19 mouse cellular contexts compared by ENCODE assay signal in the genomic region with DNA sequence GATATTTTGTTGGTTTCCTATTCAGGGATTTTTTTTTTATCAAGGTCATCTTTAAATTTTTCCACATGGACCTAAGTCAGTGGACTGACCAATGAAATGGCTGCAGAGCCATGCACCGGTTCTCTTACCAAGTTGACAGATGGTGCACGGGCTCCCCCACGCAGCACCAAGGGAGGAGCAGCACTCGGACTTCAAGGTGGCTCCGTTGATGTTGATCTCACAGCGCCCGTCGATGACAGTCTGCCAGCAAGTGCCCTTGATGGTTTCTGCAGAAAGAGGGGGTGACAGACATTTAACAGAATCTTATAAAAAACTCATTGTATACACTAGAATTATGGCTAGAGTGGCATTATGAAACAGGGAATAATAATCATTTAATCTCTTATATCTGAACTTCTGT.
DNase-seq lines count a peak whose midpoint lies in the region; ATAC-seq and TF ChIP-seq lines count a peak whose summit lies in the region.
"Had no signal": no experiment of that assay in that cellular context is flagged by ENCODE, and none has a peak within 500 bp of the region (broad histone marks: within the 10 kb centered on the region; RNA-seq: fewer than 3 reads in every experiment).

No protein-coding gene starts in this region.

- no peak overlapping the region for H3K27ac ChIP-seq in CH12.LX (ENCODE audit: insufficient read depth, low read depth)
- H3K27ac ChIP-seq in embryonic fibroblast, embryonic 13.5 days (ENCODE audit: insufficient read depth, low read length): peak overlapping the region; percentile 94
- H3K27ac ChIP-seq in midbrain, embryonic 11.5 days (ENCODE audit: low read depth, low read length): no peak overlapping the region
- H3K27ac ChIP-seq: embryonic facial prominence, embryonic 15.5 days; hindbrain, embryonic 15.5 days had no signal

- no peak for TF ChIP-seq EP300 in CH12.LX (IDR thresholded peaks at IDR 0.05; ENCODE audit: low read length)

- no peaks in the 10 kb centered on the region for H3K79me2 ChIP-seq in CH12.LX (replicated peaks; ENCODE audit: control insufficient read depth, extremely low read depth, insufficient read depth, poor library complexity, severe bottlenecking)

- H3K36me3 ChIP-seq in CH12.LX (replicated peaks in 1 of 2; ENCODE audit: control insufficient read depth in 1 of 2, insufficient read depth in 1 of 2, low read length in 1 of 2): no peaks in the 10 kb centered on the region
- no peaks in the 10 kb centered on the region; the same call in 1 of the 2 replicates for H3K36me3 ChIP-seq in midbrain, embryonic 11.5 days (ENCODE audit: control insufficient read depth, insufficient read depth, low read length)
- H3K36me3 ChIP-seq: G1E had no signal

- H3K9me3 ChIP-seq in CH12.LX (replicated peaks; ENCODE audit: low read length): no peaks in the 10 kb centered on the region
- H3K9me3 ChIP-seq in midbrain, embryonic 11.5 days (ENCODE audit: control insufficient read depth, low read length): no peaks in the 10 kb centered on the region
- H3K9me3 ChIP-seq: embryonic facial prominence, embryonic 15.5 days; G1E; heart, embryonic 12.5 days; hindbrain, embryonic 15.5 days had no signal

- H3K4me2 ChIP-seq in CH12.LX (ENCODE audit: insufficient read depth, low read depth, poor library complexity, severe bottlenecking): peak overlapping the region; percentile 34; the same call in 1 of the 2 replicates
- H3K4me2 ChIP-seq in midbrain, embryonic 11.5 days: no peak overlapping the region
- H3K4me2 ChIP-seq: embryonic facial prominence, embryonic 15.5 days; heart, embryonic 12.5 days; hindbrain, embryonic 15.5 days had no signal

- no peaks in the 10 kb centered on the region for H3K27me3 ChIP-seq in CH12.LX (replicated peaks)
- H3K27me3 ChIP-seq in midbrain, embryonic 11.5 days (ENCODE audit: control insufficient read depth, insufficient read depth, low read length): no peaks in the 10 kb centered on the region
- H3K27me3 ChIP-seq: embryonic facial prominence, embryonic 15.5 days; heart, embryonic 12.5 days; hindbrain, embryonic 15.5 days had no signal

- dilution Hi-C loops in CH12.LX (cut with MboI; ENCODE audit: extremely low pct_ligation_motif_present, extremely low pct_unique_long_range_greater_than_20kb, low sequenced_read_pairs): no loop called here

- no peaks in the 10 kb centered on the region for H3K4me1 ChIP-seq in CH12.LX (ENCODE audit: control insufficient read depth in 1 of 2, insufficient read depth in 2 of 2)
- H3K4me1 ChIP-seq in embryonic fibroblast, embryonic 13.5 days (ENCODE audit: control insufficient read depth, insufficient read depth, low read length): peaks cover 9% of the 10 kb centered on the region
- no peaks in the 10 kb centered on the region for H3K4me1 ChIP-seq in midbrain, embryonic 11.5 days (ENCODE audit: control insufficient read depth, insufficient read depth, low read length)
- H3K4me1 ChIP-seq: embryonic facial prominence, embryonic 15.5 days; heart, embryonic 12.5 days; hindbrain, embryonic 15.5 days had no signal

- TF ChIP-seq POLR2A in CH12.LX (IDR thresholded peaks at IDR 0.05; ENCODE audit: low read depth, low read length): no peak
- TF ChIP-seq POLR2A in embryonic fibroblast, embryonic 13.5 days (IDR thresholded peaks at IDR 0.05; ENCODE audit: low read depth, low read length): no peak

- peak; percentile 9 for DNase-seq in cerebellum, adult 9-11 months
- DNase-seq in cerebellum, adult 8-10 months: no peak
- no peak for DNase-seq in CH12.LX (ENCODE audit: extremely low read depth)
- DNase-seq in cerebellum, postnatal 10 days: peak; percentile 51 to 74
- no peak for DNase-seq in midbrain, embryonic 11.5 days (ENCODE audit: low spot score, missing footprints)
- DNase-seq in retina, embryonic 14.5 days (ENCODE audit: low spot score): no peak
- DNase-seq: adrenal gland, adult 8-10 months; adrenal gland, postnatal 36 days; embryo, embryonic 11 days; gastrocnemius, postnatal 14 days; heart, postnatal 36 days; kidney, adult 8-10 months had no signal

- no peak overlapping the region for H3K4me3 ChIP-seq in CH12.LX (replicated peaks in 1 of 3; ENCODE audit: low read depth in 2 of 3, low read length in 2 of 3, poor library complexity in 1 of 3)
- H3K4me3 ChIP-seq in embryonic fibroblast, embryonic 13.5 days (ENCODE audit: insufficient read depth, low read length): no peak overlapping the region
- H3K4me3 ChIP-seq in midbrain, embryonic 11.5 days (ENCODE audit: low read depth, low read length): no peak overlapping the region
- H3K4me3 ChIP-seq: embryonic facial prominence, embryonic 15.5 days; heart, embryonic 12.5 days; hindbrain, embryonic 15.5 days had no signal

- 96% methylated on average over 8 of the region's 8 CpGs for WGBS in midbrain, embryonic 11.5 days

- TF ChIP-seq CTCF in CH12.LX (conservative IDR thresholded peaks at IDR 0.05 in 1 of 2, IDR thresholded peaks at IDR 0.05 in 1 of 2; ENCODE audit: low read depth in 2 of 2, low read length in 2 of 2): no peak
- no peak for TF ChIP-seq CTCF in embryonic fibroblast, embryonic 13.5 days (IDR thresholded peaks at IDR 0.05; ENCODE audit: borderline replicate concordance, insufficient read depth, low read length)

- no peak for ATAC-seq in midbrain, embryonic 11.5 days (ENCODE audit: low FRiP score)
- ATAC-seq: forebrain, embryonic 16.5 days; intestine, embryonic 16.5 days had no signal

- H3K9ac ChIP-seq in CH12.LX (ENCODE audit: insufficient read depth, low read depth): no peak overlapping the region
- no peak overlapping the region for H3K9ac ChIP-seq in midbrain, embryonic 11.5 days (ENCODE audit: low read length)
- H3K9ac ChIP-seq: embryonic facial prominence, embryonic 15.5 days; heart, embryonic 12.5 days; hindbrain, embryonic 15.5 days had no signal

- no peak for TF ChIP-seq RAD21 in CH12.LX (IDR thresholded peaks at IDR 0.05; ENCODE audit: low read depth, low read length)

- in situ Hi-C loops in CH12.LX (cut with MboI; ENCODE audit: low pct_ligation_motif_present, low pct_unique_long_range_greater_than_20kb, low sequenced_read_pairs): no loop called here

TF ChIP-seq in CH12.LX, 34 proteins besides CTCF, POLR2A, EP300 and RAD21:
- no peak for TF ChIP-seq MYC (IDR thresholded peaks at IDR 0.05; ENCODE audit: low read depth, low read length)
- no peak for TF ChIP-seq TCF12 (IDR thresholded peaks at IDR 0.05; ENCODE audit: low read depth, low read length)
- no peak for TF ChIP-seq NRF1 (IDR thresholded peaks at IDR 0.05; ENCODE audit: low read depth, low read length)
- no peak for TF ChIP-seq HCFC1 (IDR thresholded peaks at IDR 0.05; ENCODE audit: low read depth, low read length)
- TF ChIP-seq TBP (conservative IDR thresholded peaks at IDR 0.05; ENCODE audit: low read depth, low read length): no peak
- TF ChIP-seq CHD2 (IDR thresholded peaks at IDR 0.05; ENCODE audit: low read length): no peak
- no peak for TF ChIP-seq ZC3H11A (IDR thresholded peaks at IDR 0.05; ENCODE audit: low read depth, low read length)
- TF ChIP-seq ELF1 (IDR thresholded peaks at IDR 0.05; ENCODE audit: low read depth, low read length): no peak
- no peak for TF ChIP-seq JUN (IDR thresholded peaks at IDR 0.05; ENCODE audit: insufficient read depth, low read depth, low read length)
- TF ChIP-seq MAZ (IDR thresholded peaks at IDR 0.05; ENCODE audit: low read depth, low read length): no peak
- no peak for TF ChIP-seq ZKSCAN1 (IDR thresholded peaks at IDR 0.05; ENCODE audit: borderline replicate concordance, low read depth, low read length)
- no peak for TF ChIP-seq ZMIZ1 (IDR thresholded peaks at IDR 0.05; ENCODE audit: low read depth, low read length)
- no peak for TF ChIP-seq ZNF384 (IDR thresholded peaks at IDR 0.05; ENCODE audit: low read depth, low read length)
- TF ChIP-seq RCOR1 (conservative IDR thresholded peaks at IDR 0.05; ENCODE audit: low read depth, low read length): no peak
- no peak for TF ChIP-seq E2F4 (IDR thresholded peaks at IDR 0.05; ENCODE audit: insufficient replicate concordance, low read depth, low read length)
- TF ChIP-seq UBTF (IDR thresholded peaks at IDR 0.05; ENCODE audit: low read depth, low read length): no peak
- TF ChIP-seq GABPA (IDR thresholded peaks at IDR 0.05; ENCODE audit: insufficient replicate concordance, low read depth, low read length): no peak
- TF ChIP-seq USF1 (IDR thresholded peaks at IDR 0.05; ENCODE audit: low read depth, low read length): no peak
- no peak for TF ChIP-seq ETS1 (conservative IDR thresholded peaks at IDR 0.05; ENCODE audit: low read depth, low read length)
- no peak for TF ChIP-seq CHD1 (IDR thresholded peaks at IDR 0.05; ENCODE audit: low read depth, low read length)

Comparison
In these comparisons a context has a peak if more than half of its experiments do, and no peak if none do; other contexts are left out.
1. DNase-seq: peak in cerebellum, adult 9-11 months (single experiment) and cerebellum, postnatal 10 days (2 of 2); none in cerebellum, adult 8-10 months (single experiment), CH12.LX (single experiment), midbrain, embryonic 11.5 days (single experiment) and retina, embryonic 14.5 days (single experiment).